Mouse (Mus musculus): ENCODE results near the gene Olfr446.

Olfr446 gene

GRCm38 (mm10) chr6:42921077-42921476 lies at the start of gene Olfr446:
Gene Olfr446, plus strand, starts transcription at chr6:42921377.
- no peak for DNase-seq

- no peak for DNase-seq
Measured at GRCm38 (mm10) chr6:42876323-42876722, 44.9 kb upstream of the Olfr446 start.

- no peak for DNase-seq
Measured at GRCm38 (mm10) chr6:42890141-42890540, 31.0 kb upstream of the Olfr446 start, which contains the start of gene Olfr448. Gene Olfr448, plus strand, starts transcription at chr6:42890441.

- DNase-seq = no peak
Measured at GRCm38 (mm10) chr6:42900345-42900744, 20.8 kb upstream of the Olfr446 start.

GRCm38 (mm10) chr6:42908578-42908977 lies 12.6 kb upstream of the Olfr446 start, which contains the start of gene Olfr447:
Gene Olfr447, plus strand, starts transcription at chr6:42908878.
- no peak for DNase-seq

- DNase-seq = no peak
Measured at GRCm38 (mm10) chr6:42948767-42949166, 27.6 kb downstream of the Olfr446 start, which contains the start of gene Olfr444. Gene Olfr444, plus strand, starts transcription at chr6:42949067.

- no peak for DNase-seq
Measured at GRCm38 (mm10) chr6:42980377-42980776, 59.2 kb downstream of the Olfr446 start.
